Mouse (Mus musculus): ENCODE results near the gene Vmn1r236.

Vmn1r236 gene

GRCm38 (mm10) chr17:21282642-21283041 is at the start of gene Vmn1r236:
TSS of gene Vmn1r236 (plus strand) at chr17:21282942.
- DNase-seq: no peak

GRCm38 (mm10) chr17:21256111-21256510 is 26.6 kb upstream of the Vmn1r236 start, which contains the start of gene Vmn1r235:
TSS of gene Vmn1r235 (plus strand) at chr17:21256411.
- DNase-seq: no peak

- DNase-seq: peak; percentile 23
Observed at GRCm38 (mm10) chr17:21272103-21272502, 10.6 kb upstream of the Vmn1r236 start.

- no peak for DNase-seq
Observed at GRCm38 (mm10) chr17:21284395-21284794, 1.7 kb downstream of the Vmn1r236 start.

- DNase-seq: no peak
Observed at GRCm38 (mm10) chr17:21289695-21290094, 7.0 kb downstream of the Vmn1r236 start.

- DNase-seq: no peak
Observed at GRCm38 (mm10) chr17:21311565-21311964, 28.8 kb downstream of the Vmn1r236 start, which contains the start of gene Vmn1r237. TSS of gene Vmn1r237 (plus strand) at chr17:21311865.
